Mouse (Mus musculus) cerebellum, adult 8-10 months (tissue): ENCODE data around the gene Mvp.

Source experiments
- DNase-seq: peaks from one replicate; pipeline ENCODE4 v3.0.0; 2022

Gene Mvp

GRCm38 (mm10) chr7:126986319-126986718 lies 28.1 kb downstream of the Mvp start:
- DNase-seq = peak; percentile 79

- DNase-seq = no peak
Measured at GRCm38 (mm10) chr7:126984667-126985444, 29.6 kb downstream of the Mvp start.

GRCm38 (mm10) chr7:126983113-126983512 lies 31.3 kb downstream of the Mvp start:
- DNase-seq = no peak

- no peak for DNase-seq
Measured at GRCm38 (mm10) chr7:126982054-126982453, 32.4 kb downstream of the Mvp start.

GRCm38 (mm10) chr7:126981601-126982000 lies 32.8 kb downstream of the Mvp start:
- no peak for DNase-seq

GRCm38 (mm10) chr7:126978841-126979240 lies 35.6 kb downstream of the Mvp start:
- DNase-seq = no peak

GRCm38 (mm10) chr7:126976878-126977459 lies 37.5 kb downstream of the Mvp start:
- DNase-seq = no peak

GRCm38 (mm10) chr7:126975950-126976866 lies 38.2 kb downstream of the Mvp start, which contains the start of gene Cdiptos:
Gene Cdiptos, minus strand, starts transcription at chr7:126976098.
- DNase-seq = peak; percentile 97

GRCm38 (mm10) chr7:126975893-126975949 lies 38.7 kb downstream of the Mvp start, which contains the start of gene Cdipt:
Gene Cdipt, plus strand, starts transcription at chr7:126975914.
- DNase-seq = no peak

GRCm38 (mm10) chr7:126975493-126975892 lies 38.9 kb downstream of the Mvp start:
- DNase-seq = peak; percentile 45

- DNase-seq = no peak
Measured at GRCm38 (mm10) chr7:126967361-126967760, 47.1 kb downstream of the Mvp start.

GRCm38 (mm10) chr7:126965568-126965967 lies 48.9 kb downstream of the Mvp start:
- DNase-seq = peak; percentile 61

- DNase-seq = no peak
Measured at GRCm38 (mm10) chr7:126963548-126964286, 50.7 kb downstream of the Mvp start.

GRCm38 (mm10) chr7:126961965-126962364 lies 52.5 kb downstream of the Mvp start:
- no peak for DNase-seq

- no peak for DNase-seq
Measured at GRCm38 (mm10) chr7:126961095-126961494, 53.3 kb downstream of the Mvp start.

GRCm38 (mm10) chr7:126959780-126960179 lies 54.6 kb downstream of the Mvp start:
- DNase-seq = no peak

- DNase-seq = no peak
Measured at GRCm38 (mm10) chr7:126955125-126955524, 59.3 kb downstream of the Mvp start.

- no peak for DNase-seq
Measured at GRCm38 (mm10) chr7:126952646-126953045, 61.8 kb downstream of the Mvp start.

- DNase-seq = no peak
Measured at GRCm38 (mm10) chr7:126951741-126952140, 62.7 kb downstream of the Mvp start.

- DNase-seq = peak; percentile 46
Measured at GRCm38 (mm10) chr7:126950647-126951615, 63.5 kb downstream of the Mvp start.

- DNase-seq = peak; percentile 88
Measured at GRCm38 (mm10) chr7:126949793-126950646, 64.4 kb downstream of the Mvp start, which contains the start of gene Sez6l2. Gene Sez6l2, plus strand, starts transcription at chr7:126950563.
